Mouse (Mus musculus) heart, postnatal 36 days (tissue): ENCODE results near the gene Timp2. TPM values are rescaled to one million over a fixed set of nuclear protein-coding genes. Genes with fewer than 3 reads are reported as not detected.

Source experiments
- DNase-seq, 2 experiments: peaks; one replicate each; pipeline ENCODE4 v3.0.0; 2021 to 2022
- intact Hi-C: fragments of 180-260 bp; cut with DNase I; formaldehyde crosslinking; loops from one replicate; pipeline ENCODE4 v1.15.1; 2025
- total RNA-seq, 2 experiments: library from RNA; stranded (reverse); gene quantifications; 2 replicates each; pipeline ENCODE4 v1.2.3; 2021

Gene Timp2
- total RNA-seq, 2 experiments from 2014 or later, result 118 to 123 TPM

- DNase-seq, result peak; percentile 55 to 68
- intact Hi-C loops, result no loop called here
These were observed 101.2 kb downstream of the Timp2 start for GRCm38 (mm10) chr11:118254159-118254951.

GRCm38 (mm10) chr11:118253447-118254158 is 101.9 kb downstream of the Timp2 start:
- DNase-seq, result peak in 1 of 2 experiments; percentile 30
- intact Hi-C loops, result no loop called here

Other genes starting within 250 kb of the Timp2 start
- under 1 TPM; 0.06 to 0.14 TPM for gene Dnah17, start 225.1 kb downstream of the Timp2 start, total RNA-seq
- gene Cyth1, start 107.1 kb downstream of the Timp2 start, total RNA-seq, result 10 to 100 TPM; 45.6 to 51.6 TPM
- gene Usp36, start 65.5 kb downstream of the Timp2 start, total RNA-seq, result 10 to 100 TPM; 12.6 to 15.2 TPM
- gene Cep295nl, start 13.2 kb downstream of the Timp2 start, total RNA-seq, result under 1 TPM; 0.56 to 0.76 TPM
- gene Lgals3bp, start 46.4 kb upstream of the Timp2 start, total RNA-seq, result 10 to 100 TPM; 26.2 to 48.2 TPM
- 10 to 100 TPM; 16.4 to 18.3 TPM for gene Cant1, start 63.3 kb upstream of the Timp2 start, total RNA-seq
- 10 to 100 TPM; 19.8 to 24.5 TPM for gene C1qtnf1, start 72.5 kb upstream of the Timp2 start, total RNA-seq
- 1 to 10 TPM; 5.4 to 7.4 TPM for gene Engase, start 121.1 kb upstream of the Timp2 start, total RNA-seq